Mouse (Mus musculus) limb, embryonic 13.5 days (tissue): ENCODE data around the gene Ppp1r21. TPM values are rescaled to one million over a fixed set of nuclear protein-coding genes. Genes with fewer than 3 reads are reported as not detected.
A peak's percentile ranks its signal among the peaks of the same experiment; 100 is the strongest.

Experiments used
- ATAC-seq: fragments of 200-750 bp; cut with Nextera tagmentation; 2 replicates; pipeline ENCODE4 v1.8.0; 2017; ENCODE audit warnings: low read depth, moderate number of reproducible peaks, moderate TSS enrichment; ENCODE audit not compliant: low FRiP score
- H3K27ac ChIP-seq: fragments of 300-500 bp; sonication (generic); 2 replicates; pipeline ENCODE4 v1.5.1; 2015; ENCODE audit warnings: inconsistent platforms, mild to moderate bottlenecking, moderate library complexity
- H3K27me3 ChIP-seq: fragments of 300-500 bp; sonication (generic); 2 replicates; pipeline ENCODE4 v1.6.1; 2015; ENCODE audit warnings: mild to moderate bottlenecking, inconsistent platforms
- H3K36me3 ChIP-seq: fragments of 300-500 bp; sonication (generic); 2 replicates; pipeline ENCODE4 v1.6.1; 2015; ENCODE audit warnings: inconsistent platforms, mild to moderate bottlenecking, moderate library complexity
- H3K4me1 ChIP-seq: fragments of 300-500 bp; sonication (generic); 2 replicates; pipeline ENCODE4 v1.6.1; 2015; ENCODE audit warnings: inconsistent platforms
- H3K4me2 ChIP-seq: fragments of 300-500 bp; sonication (generic); replicated peaks from 2 replicates; pipeline ENCODE4 v1.6.1; 2015; ENCODE audit warnings: inconsistent platforms, mild to moderate bottlenecking, moderate library complexity
- H3K4me3 ChIP-seq: fragments of 300-500 bp; sonication (generic); 2 replicates; pipeline ENCODE4 v1.5.1; 2015; ENCODE audit warnings: moderate library complexity, mild to moderate bottlenecking, inconsistent platforms
- H3K9ac ChIP-seq: fragments of 300-500 bp; sonication (generic); 2 replicates; pipeline ENCODE4 v1.6.1; 2015; ENCODE audit warnings: mild to moderate bottlenecking, inconsistent platforms
- H3K9me3 ChIP-seq: fragments of 300-500 bp; sonication (generic); 2 replicates; pipeline ENCODE4 v1.6.1; 2016; ENCODE audit warnings: inconsistent platforms
- WGBS: fragments of 180-500 bp; shearing (Covaris S2); methylation state at CpG from one replicate; pipeline ENCODE4 v1.1.7; 2015; 5-methylcytosine and 5-hydroxymethylcytosine counted together
- polyA plus RNA-seq: library from polyadenylated mRNA; unstranded; fragments of >200 nt; fragmentation: Nextera tagmentation; extraction: Ambion mirVana; gene quantifications from 2 replicates; pipeline ENCODE4 v1.2.1, GENCODE M21; 2015

The Ppp1r21 gene
- polyA plus RNA-seq, 1 experiment from 2014 or later, result 22.3 TPM

- Histone ChIP-seq H3K9me3 (no peaks in the 10 kb centered on the region), H3K27ac (no peak overlapping the region), H3K4me3 (no peak overlapping the region), H3K4me1 (no peaks in the 10 kb centered on the region), H3K9ac (no peak overlapping the region), H3K27me3 (no peaks in the 10 kb centered on the region), H3K36me3 (peaks cover 81% of the 10 kb centered on the region), H3K4me2 (no peak overlapping the region)
- no peak for ATAC-seq
- WGBS, result 70% methylated on average over 8 of the region's 8 CpGs
These were observed 53.5 kb downstream of the Ppp1r21 start for GRCm38 (mm10) chr17:88583411-88583810.

- H3K4me3 ChIP-seq, result no peak overlapping the region
- no peak overlapping the region for H3K9ac ChIP-seq
- H3K27ac ChIP-seq, result no peak overlapping the region
- H3K36me3 ChIP-seq, result peaks cover 73% of the 10 kb centered on the region
- no peaks in the 10 kb centered on the region for H3K4me1 ChIP-seq
- ATAC-seq, result no peak
- H3K27me3 ChIP-seq, result no peaks in the 10 kb centered on the region
- H3K4me2 ChIP-seq, result no peak overlapping the region
- no peaks in the 10 kb centered on the region for H3K9me3 ChIP-seq
- 82% methylated on average over 15 of the region's 15 CpGs for WGBS
These were observed 57.5 kb downstream of the Ppp1r21 start for GRCm38 (mm10) chr17:88587371-88587770.

GRCm38 (mm10) chr17:88588228-88588627 lies 58.3 kb downstream of the Ppp1r21 start:
- Histone ChIP-seq H3K4me3 (no peak overlapping the region), H3K9me3 (no peaks in the 10 kb centered on the region), H3K9ac (no peak overlapping the region), H3K4me2 (no peak overlapping the region), H3K27me3 (no peaks in the 10 kb centered on the region), H3K36me3 (peaks cover 68% of the 10 kb centered on the region), H3K4me1 (no peaks in the 10 kb centered on the region), H3K27ac (no peak overlapping the region)
- 90% methylated on average over 8 of the region's 8 CpGs for WGBS
- no peak for ATAC-seq

- H3K4me1 ChIP-seq, result no peaks in the 10 kb centered on the region
- peaks cover 48% of the 10 kb centered on the region for H3K36me3 ChIP-seq
- H3K9ac ChIP-seq, result no peak overlapping the region
- no peak overlapping the region for H3K4me3 ChIP-seq
- no peaks in the 10 kb centered on the region for H3K9me3 ChIP-seq
- WGBS, result 78% methylated on average over 6 of the region's 6 CpGs
- no peak overlapping the region for H3K27ac ChIP-seq
- ATAC-seq, result no peak
- H3K4me2 ChIP-seq, result no peak overlapping the region
- no peaks in the 10 kb centered on the region for H3K27me3 ChIP-seq
These were observed 60.3 kb downstream of the Ppp1r21 start for GRCm38 (mm10) chr17:88590251-88590650.

GRCm38 (mm10) chr17:88595071-88595470 lies 65.2 kb downstream of the Ppp1r21 start:
- H3K9ac ChIP-seq, result no peak overlapping the region
- H3K27ac ChIP-seq, result no peak overlapping the region
- no peaks in the 10 kb centered on the region for H3K9me3 ChIP-seq
- peaks cover 10% of the 10 kb centered on the region; the same call in 1 of the 2 replicates for H3K36me3 ChIP-seq
- WGBS, result 81% methylated on average over 4 of the region's 4 CpGs
- H3K4me3 ChIP-seq, result no peak overlapping the region
- no peaks in the 10 kb centered on the region for H3K27me3 ChIP-seq
- ATAC-seq, result no peak
- no peak overlapping the region for H3K4me2 ChIP-seq
- H3K4me1 ChIP-seq, result peaks cover 31% of the 10 kb centered on the region

GRCm38 (mm10) chr17:88596068-88596467 lies 66.2 kb downstream of the Ppp1r21 start:
- ATAC-seq, result no peak
- H3K36me3 ChIP-seq, result 0 out of 2 replicates have a peak, but pooled peaks cover 5% of the 10 kb centered on the region
- WGBS, result 64% methylated on average over 4 of the region's 4 CpGs

GRCm38 (mm10) chr17:88596544-88597221 lies 66.8 kb downstream of the Ppp1r21 start:
- Histone ChIP-seq H3K9me3 (no peaks in the 10 kb centered on the region), H3K27ac (peak overlapping the region; percentile 94), H3K4me1 (peaks cover 42% of the 10 kb centered on the region), H3K4me3 (peak overlapping the region; percentile 57), H3K36me3 (0 out of 2 replicates have a peak, but pooled peaks cover 5% of the 10 kb centered on the region), H3K9ac (peak overlapping the region; percentile 81), H3K4me2 (peak overlapping the region; percentile 88), H3K27me3 (no peaks in the 10 kb centered on the region)
- 27% methylated on average over 16 of the region's 16 CpGs for WGBS
- no peak for ATAC-seq

More at GRCm38 (mm10) chr17:88596068-88596467, 66.2 kb downstream of the Ppp1r21 start:
- Histone ChIP-seq H3K4me3 (no peak overlapping the region), H3K27me3 (no peaks in the 10 kb centered on the region), H3K27ac (no peak overlapping the region), H3K4me2 (no peak overlapping the region), H3K9me3 (no peaks in the 10 kb centered on the region), H3K9ac (no peak overlapping the region), H3K4me1 (peaks cover 41% of the 10 kb centered on the region)

- ATAC-seq, result peak; percentile 88
- Histone ChIP-seq H3K4me2 (peak within 1 kb of the TSS; percentile 88), H3K27me3 (no peaks in the 10 kb centered on the region), H3K4me3 (peak within 1 kb of the TSS; percentile 57), H3K9me3 (no peaks in the 10 kb centered on the region), H3K9ac (peak within 1 kb of the TSS; percentile 81), H3K27ac (peak within 1 kb of the TSS; percentile 94), H3K36me3 (0 out of 2 replicates have a peak, but pooled peaks cover 3% of the 10 kb centered on the region), H3K4me1 (peaks cover 42% of the 10 kb centered on the region)
- WGBS, result under 1% methylated on average over 40 of the region's 41 CpGs
These were observed 67.5 kb downstream of the Ppp1r21 start, which contains the start of gene Ston1 for GRCm38 (mm10) chr17:88597222-88598055. Gene Ston1 (plus strand): TSS chr17:88597684.

- 0 out of 2 replicates have a peak, but pooled peaks cover 3% of the 10 kb centered on the region for H3K36me3 ChIP-seq
- no peak; the same call in 1 of the 2 replicates for ATAC-seq
- H3K27ac ChIP-seq, result peak overlapping the region; percentile 94
- peak overlapping the region; percentile 81 for H3K9ac ChIP-seq
- peak overlapping the region; percentile 88 for H3K4me2 ChIP-seq
- H3K4me3 ChIP-seq, result peak overlapping the region; percentile 57
- H3K27me3 ChIP-seq, result no peaks in the 10 kb centered on the region
- WGBS, result 6% methylated on average over 5 of the region's 5 CpGs
- no peaks in the 10 kb centered on the region for H3K9me3 ChIP-seq
- H3K4me1 ChIP-seq, result peaks cover 42% of the 10 kb centered on the region
These were observed 68.1 kb downstream of the Ppp1r21 start for GRCm38 (mm10) chr17:88598056-88598420.

GRCm38 (mm10) chr17:88598570-88599368 lies 68.9 kb downstream of the Ppp1r21 start:
- ATAC-seq, result peak; percentile 17
- H3K4me3 ChIP-seq, result peak overlapping the region; percentile 57
- H3K9ac ChIP-seq, result peak overlapping the region; percentile 81
- H3K27me3 ChIP-seq, result no peaks in the 10 kb centered on the region
- H3K9me3 ChIP-seq, result no peaks in the 10 kb centered on the region
- peak overlapping the region; percentile 88 for H3K4me2 ChIP-seq
- H3K27ac ChIP-seq, result peak overlapping the region; percentile 94
- H3K4me1 ChIP-seq, result peaks cover 42% of the 10 kb centered on the region
- H3K36me3 ChIP-seq, result peaks cover 10% of the 10 kb centered on the region
- 12% methylated on average over 14 of the region's 14 CpGs for WGBS

GRCm38 (mm10) chr17:88600492-88601026 lies 70.6 kb downstream of the Ppp1r21 start:
- peaks cover 12% of the 10 kb centered on the region for H3K36me3 ChIP-seq
- H3K27me3 ChIP-seq, result no peaks in the 10 kb centered on the region
- no peak overlapping the region for H3K27ac ChIP-seq
- peaks cover 42% of the 10 kb centered on the region for H3K4me1 ChIP-seq
- no peak overlapping the region for H3K4me3 ChIP-seq
- WGBS, result 77% methylated on average over 8 of the region's 8 CpGs
- no peak for ATAC-seq
- H3K9ac ChIP-seq, result no peak overlapping the region
- no peaks in the 10 kb centered on the region for H3K9me3 ChIP-seq
- H3K4me2 ChIP-seq, result no peak overlapping the region
